Mouse (Mus musculus) kidney, adult 2 months (tissue): ENCODE data around the gene Uba5. TPM values are rescaled to one million over a fixed set of nuclear protein-coding genes. Genes with fewer than 3 reads are reported as not detected.

ENCODE experiments used
- DNase-seq: peaks from one replicate; pipeline ENCODE4 v3.0.0; 2021
- H3K27ac ChIP-seq: fragments of 200-500 bp; 2 replicates; pipeline ENCODE4 v1.5.1; 2012; ENCODE audit warnings: low read depth, low read length, control low read depth, inconsistent platforms; ENCODE audit not compliant: insufficient read depth
- H3K27me3 ChIP-seq: fragments of 200-500 bp; replicated peaks from 2 replicates; pipeline ENCODE4 v1.6.1; 2012; ENCODE audit warnings: mild to moderate bottlenecking, moderate library complexity, low read length, inconsistent platforms; ENCODE audit not compliant: control insufficient read depth, insufficient read depth
- H3K36me3 ChIP-seq: fragments of 200-500 bp; 2 replicates; pipeline ENCODE4 v1.6.1; 2012; ENCODE audit warnings: mild to moderate bottlenecking, moderate library complexity, low read length, inconsistent platforms; ENCODE audit not compliant: control insufficient read depth, insufficient read depth
- H3K4me1 ChIP-seq: fragments of 200-500 bp; 2 replicates; pipeline ENCODE4 v1.6.1; 2011; ENCODE audit warnings: low read length; ENCODE audit not compliant: control insufficient read depth, insufficient read depth
- H3K4me3 ChIP-seq: fragments of 200-500 bp; 2 replicates; pipeline ENCODE4 v1.5.1; 2011; ENCODE audit warnings: mild to moderate bottlenecking, low read depth, low read length, control low read depth; ENCODE audit not compliant: insufficient read depth
- CTCF ChIP-seq: fragments of 200-500 bp; conservative IDR thresholded peaks from 2 replicates; pipeline ENCODE4 v1.5.1; 2011; ENCODE audit warnings: low read depth, mild to moderate bottlenecking, control low read depth, low read length, moderate library complexity, mixed read lengths; ENCODE audit not compliant: insufficient read depth, insufficient read length
- POLR2A ChIP-seq: fragments of 200-500 bp; IDR thresholded peaks from one replicate; pipeline ENCODE4 v1.6.1; 2011; ENCODE audit warnings: low read depth, low read length, control low read depth
- WGBS: fragments of 180-500 bp; shearing (Covaris S2); methylation state at CpG from one replicate; pipeline ENCODE4 v1.1.7; 2018; 5-methylcytosine and 5-hydroxymethylcytosine counted together
- polyA plus RNA-seq: library from polyadenylated mRNA; depleted of rRNA; stranded (reverse); fragments of >200 nt; gene quantifications from 2 replicates; pipeline ENCODE4 v1.2.3, GENCODE M21; 2012; rRNA removed

Uba5 gene
- polyA plus RNA-seq, 1 experiment = 19.1 TPM

DNA sequence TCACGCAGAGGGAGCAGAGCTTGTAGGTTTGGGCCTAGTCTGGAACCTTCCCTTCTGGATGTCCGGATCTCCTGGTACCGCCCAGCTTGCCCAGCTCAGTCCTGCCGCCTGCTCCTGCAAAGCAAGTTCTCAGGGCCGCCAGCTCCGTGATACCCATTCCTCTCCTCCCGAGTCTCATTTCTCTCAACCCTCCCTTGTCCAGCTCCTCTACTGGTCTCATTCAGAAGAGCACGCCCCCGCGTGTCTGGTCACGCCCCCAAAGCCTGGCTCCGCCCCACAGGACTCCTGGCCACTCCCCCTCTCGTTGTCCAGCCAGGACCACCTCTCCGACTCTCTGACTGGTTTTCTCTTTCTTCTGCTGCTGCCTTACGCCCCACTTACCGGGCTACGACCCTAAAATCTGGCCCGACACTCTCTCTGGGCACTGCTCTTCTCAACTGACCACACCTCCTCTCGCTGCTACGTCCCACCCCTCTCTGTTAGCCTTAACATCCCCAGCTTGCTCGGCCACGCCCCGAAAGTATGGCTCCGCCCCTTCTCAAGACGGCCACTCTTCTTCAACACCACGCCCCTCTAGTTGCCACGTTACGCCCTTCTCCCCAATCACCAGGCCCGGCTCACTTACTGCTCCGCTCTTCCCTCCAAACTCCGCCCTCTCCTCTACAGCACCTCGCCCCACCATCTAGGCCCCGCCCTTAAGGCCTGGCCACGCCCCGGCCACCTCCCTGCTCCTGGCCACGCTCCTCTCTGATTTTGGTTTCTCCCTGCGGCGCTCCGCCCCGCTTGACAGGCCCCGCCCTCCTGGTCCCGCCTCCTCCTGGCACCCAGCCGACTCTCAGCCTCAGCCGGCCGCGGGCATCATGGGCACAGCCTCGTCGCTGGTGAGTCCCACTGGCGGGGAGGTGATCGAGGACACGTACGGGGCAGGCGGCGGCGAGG is 60.7 kb downstream of the Uba5 start, which contains the start of gene Nphp3:
Nphp3 (plus strand) TSS at position 624 of the 939 bp plus-strand sequence.
- Histone ChIP-seq H3K27ac (peak within 1 kb of the TSS; percentile 88), H3K4me1 (peaks cover 7% of the 10 kb centered on the region; the same call in 1 of the 2 replicates), H3K36me3 (no peaks in the 10 kb centered on the region), H3K4me3 (peak within 1 kb of the TSS; percentile 72), H3K27me3 (no peaks in the 10 kb centered on the region)
- WGBS = 1% methylated on average over 55 of the region's 55 CpGs
- peak; percentile 100 for DNase-seq
- TF ChIP-seq CTCF (no peak), POLR2A (no peak)

GRCm38 (mm10) chr9:104000601-104001000 is 62.3 kb downstream of the Uba5 start:
- Histone ChIP-seq H3K27me3 (no peaks in the 10 kb centered on the region), H3K4me3 (no peak overlapping the region), H3K27ac (peak overlapping the region; percentile 59), H3K36me3 (no peaks in the 10 kb centered on the region), H3K4me1 (peaks cover 7% of the 10 kb centered on the region; the same call in 1 of the 2 replicates)
- peak; percentile 87 for DNase-seq
- WGBS = 25% methylated on average over 3 of the region's 3 CpGs
- TF ChIP-seq CTCF (no peak), POLR2A (no peak)

Other genes with a start within 250 kb of the Uba5 start
- 8.4 and 17.3 TPM in 2 replicates for gene Nphp3, start 60.6 kb downstream of the Uba5 start, polyA plus RNA-seq
- gene Gm28305, start 22.5 kb downstream of the Uba5 start, polyA plus RNA-seq = not detected in 2 replicates
- gene Acad11, start 243 bp upstream of the Uba5 start, polyA plus RNA-seq = 132 and 141 TPM in 2 replicates
- gene Ackr4, start 63.8 kb upstream of the Uba5 start, polyA plus RNA-seq = 0.35 and 0.64 TPM in 2 replicates
- gene Dnajc13, start 199.8 kb upstream of the Uba5 start, polyA plus RNA-seq = 104 and 129 TPM in 2 replicates